ENCODE assay signal across 16 mouse cellular contexts in the genomic region with DNA sequence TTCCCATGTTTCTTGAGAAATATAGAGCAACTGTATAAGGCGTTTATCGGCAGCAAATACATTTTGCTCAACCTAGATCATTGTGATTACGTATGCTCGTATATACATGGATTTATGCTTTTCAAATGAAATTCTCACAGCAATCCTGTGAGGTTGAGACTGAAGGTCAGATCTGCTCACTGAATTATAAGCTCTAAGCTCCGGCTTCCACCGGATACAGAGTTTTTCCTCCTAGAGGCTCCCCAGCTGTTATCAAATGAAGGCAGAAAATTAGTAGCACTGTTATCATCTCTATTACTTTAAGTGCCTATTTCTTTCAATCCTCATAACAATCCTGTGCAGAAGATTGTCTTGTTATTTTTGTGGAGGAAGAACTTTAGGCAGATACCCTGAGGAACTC.
A peak's percentile ranks its signal among the peaks of the same experiment; 100 is the strongest.
DNase-seq lines count a peak whose midpoint lies in the region; ATAC-seq and TF ChIP-seq lines count a peak whose summit lies in the region.
"Had no signal": no experiment of that assay in that cellular context is flagged by ENCODE, and none has a peak within 500 bp of the region (broad histone marks: within the 10 kb centered on the region; RNA-seq: fewer than 3 reads in every experiment).

No protein-coding gene starts in this region.

- TF ChIP-seq RAD21 in MEL (IDR thresholded peaks at IDR 0.05; ENCODE audit: low read depth, low read length) = no peak

- no peak for ATAC-seq in kidney, embryonic 16.5 days (ENCODE audit: low FRiP score, low TSS enrichment)
- ATAC-seq: forebrain, embryonic 14.5 days had no signal

- TF ChIP-seq EP300 in heart, adult 2 months (IDR thresholded peaks at IDR 0.05; ENCODE audit: insufficient read depth, low read depth, low read length) = no peak
- peak; percentile 20 to 37; a peak in 2 of 4 replicates for TF ChIP-seq EP300 in MEL (IDR thresholded peaks at IDR 0.05; ENCODE audit: low read depth in 1 of 2, low read length in 2 of 2)

- TF ChIP-seq POLR2A in heart, adult 2 months (IDR thresholded peaks at IDR 0.05; ENCODE audit: insufficient read depth, low read depth, low read length) = no peak
- no peak for TF ChIP-seq POLR2A in MEL (IDR thresholded peaks at IDR 0.05; ENCODE audit: control insufficient read depth in 1 of 2, insufficient read depth in 1 of 2, low read depth in 1 of 2, low read length in 2 of 2, poor library complexity in 1 of 2)

- H3K79me2 ChIP-seq in heart, adult 2 months (replicated peaks; ENCODE audit: control insufficient read depth, insufficient read depth, low read length) = no peaks in the 10 kb centered on the region
- H3K79me2 ChIP-seq in MEL (ENCODE audit: control insufficient read depth, insufficient read depth, low read length, poor library complexity) = no peaks in the 10 kb centered on the region
- H3K79me2 ChIP-seq in macrophage (ENCODE audit: inconsistent target) = no peaks in the 10 kb centered on the region

- no peaks in the 10 kb centered on the region; the same call in 1 of the 2 replicates for H3K36me3 ChIP-seq in heart, adult 2 months (ENCODE audit: control insufficient read depth, insufficient read depth, low read length)
- no peaks in the 10 kb centered on the region for H3K36me3 ChIP-seq in kidney, embryonic 16.5 days (ENCODE audit: insufficient read depth, low read length)
- H3K36me3 ChIP-seq in MEL (ENCODE audit: control insufficient read depth in 1 of 2, insufficient read depth in 2 of 2, low read length in 2 of 2) (peaks cover 0 to 13% of the 10 kb centered on the region in 2 experiments; a peak in 2 of 4 replicates), macrophage (ENCODE audit: inconsistent target) (no peaks in the 10 kb centered on the region)
- H3K36me3 ChIP-seq: embryonic facial prominence, embryonic 15.5 days; forebrain, embryonic 10.5 days; hindbrain, embryonic 10.5 days had no signal

- no peaks in the 10 kb centered on the region for H3K9me3 ChIP-seq in kidney, embryonic 16.5 days (ENCODE audit: low read length)
- no peaks in the 10 kb centered on the region for H3K9me3 ChIP-seq in MEL (replicated peaks; ENCODE audit: insufficient read depth, low read length)
- H3K9me3 ChIP-seq: embryonic facial prominence, embryonic 15.5 days; forebrain, embryonic 10.5 days; hindbrain, embryonic 10.5 days had no signal

- no peak for DNase-seq in heart, adult 2 months
- DNase-seq in heart, adult 18-20 months = no peak
- DNase-seq in kidney, adult 8-10 months = no peak
- DNase-seq in MEL (ENCODE audit: low read depth, low spot score) = peak; percentile 20
- DNase-seq: adrenal gland, postnatal 25 days; cerebellum, adult 2 months; cerebellum, postnatal 10 days had no signal

- no peak for TF ChIP-seq CTCF in heart, adult 2 months (IDR thresholded peaks at IDR 0.05)
- TF ChIP-seq CTCF in MEL (IDR thresholded peaks at IDR 0.05 in 2 of 3, conservative IDR thresholded peaks at IDR 0.05 in 1 of 3; ENCODE audit: control insufficient read depth in 1 of 3, insufficient read depth in 1 of 3, low read depth in 2 of 3, low read length in 3 of 3, poor library complexity in 1 of 3, severe bottlenecking in 1 of 3) = no peak

- H3K9ac ChIP-seq in heart, adult 2 months (ENCODE audit: low read depth, low read length) = no peak overlapping the region
- no peak overlapping the region for H3K9ac ChIP-seq in kidney, embryonic 16.5 days (replicated peaks; ENCODE audit: low read length)
- no peak overlapping the region for H3K9ac ChIP-seq in MEL (ENCODE audit: control insufficient read depth, low read depth, low read length, poor library complexity, severe bottlenecking)
- H3K9ac ChIP-seq: embryonic facial prominence, embryonic 15.5 days; hindbrain, embryonic 14.5 days had no signal

- H3K4me2 ChIP-seq in kidney, embryonic 16.5 days (replicated peaks; ENCODE audit: low read depth, low read length) = no peak overlapping the region
- H3K4me2 ChIP-seq: embryonic facial prominence, embryonic 15.5 days; hindbrain, embryonic 14.5 days had no signal

- 58% methylated on average over 6 of the region's 6 CpGs for WGBS in heart, adult 2 months
- 68% methylated on average over 6 of the region's 6 CpGs for WGBS in kidney, embryonic 16.5 days
- WGBS in macrophage (ENCODE audit: missing documents) = 87% methylated on average over 6 of the region's 6 CpGs

- H3K27me3 ChIP-seq in heart, adult 2 months (ENCODE audit: control insufficient read depth, insufficient read depth, low read length) = no peaks in the 10 kb centered on the region
- no peaks in the 10 kb centered on the region for H3K27me3 ChIP-seq in kidney, embryonic 16.5 days (ENCODE audit: insufficient read depth, low read length)
- H3K27me3 ChIP-seq in MEL (ENCODE audit: control insufficient read depth in 1 of 2, insufficient read depth in 2 of 2, low read length in 2 of 2) = peaks cover 0 to 2% of the 10 kb centered on the region in 2 experiments; a peak in 1 of 4 replicates
- H3K27me3 ChIP-seq: CH12.LX; embryonic facial prominence, embryonic 15.5 days had no signal

- intact Hi-C loops in heart, adult 2 months (cut with DNase I) = loop anchor here (2.0 kb wide), 1 partner anchor 74 kb away; no protein-coding TSS in a partner anchor

- peak overlapping the region; percentile 69 for H3K27ac ChIP-seq in heart, adult 2 months
- peak overlapping the region; percentile 21; the same call in 1 of the 2 replicates for H3K27ac ChIP-seq in kidney, embryonic 16.5 days (ENCODE audit: low read length)
- H3K27ac ChIP-seq in MEL (ENCODE audit: control insufficient read depth, low read depth, low read length) (no peak overlapping the region), macrophage (peak overlapping the region; percentile 8; the same call in 1 of the 2 replicates)
- H3K27ac ChIP-seq: embryonic facial prominence, embryonic 15.5 days; forebrain, embryonic 10.5 days; hindbrain, embryonic 10.5 days; hindbrain, embryonic 14.5 days had no signal

- no peak overlapping the region for H3K4me3 ChIP-seq in heart, adult 2 months
- H3K4me3 ChIP-seq in kidney, embryonic 16.5 days (ENCODE audit: low read length) = no peak overlapping the region
- H3K4me3 ChIP-seq in MEL (ENCODE audit: control insufficient read depth in 1 of 2, insufficient read depth in 1 of 2, low read depth in 2 of 2, low read length in 2 of 2) (no peak overlapping the region), macrophage (ENCODE audit: inconsistent target) (no peak overlapping the region)
- H3K4me3 ChIP-seq: embryonic facial prominence, embryonic 15.5 days; erythroblast, embryonic 14.5 days; forebrain, embryonic 10.5 days; hindbrain, embryonic 10.5 days had no signal

- H3K4me1 ChIP-seq in heart, adult 2 months (ENCODE audit: control insufficient read depth, insufficient read depth, low read length) = peaks cover 13% of the 10 kb centered on the region
- no peaks in the 10 kb centered on the region for H3K4me1 ChIP-seq in kidney, embryonic 16.5 days (ENCODE audit: insufficient read depth, low read length)
- peaks cover 0 to 4% of the 10 kb centered on the region in 2 experiments; a peak in 1 of 4 replicates for H3K4me1 ChIP-seq in MEL (ENCODE audit: control insufficient read depth in 1 of 2, insufficient read depth in 2 of 2, low read length in 2 of 2)
- H3K4me1 ChIP-seq: embryonic facial prominence, embryonic 15.5 days; hindbrain, embryonic 10.5 days had no signal

TF ChIP-seq in MEL, 35 proteins besides CTCF, POLR2A, EP300 and RAD21:
- TF ChIP-seq GATA1 (IDR thresholded peaks at IDR 0.05; ENCODE audit: low read depth, low read length) (0 out of 2 replicates have a peak, but pooled peaks have one; percentile 35), ZMIZ1 (IDR thresholded peaks at IDR 0.05; ENCODE audit: low read depth, low read length) (no peak)
